Mouse (Mus musculus) ovary, postnatal 10 days (tissue): ENCODE data around the gene Zfp956.
A peak's percentile ranks its signal among the peaks of the same experiment; 100 is the strongest.

ENCODE experiments used
- DNase-seq: peaks from one replicate; pipeline ENCODE4 v3.0.0; 2022; ENCODE audit warnings: low spot score

Zfp956 gene

GRCm38 (mm10) chr6:47953191-47953726, at the start of gene Zfp956:
TSS of gene Zfp956 (plus strand) at chr6:47953390.
- DNase-seq, result peak; percentile 84

GRCm38 (mm10) chr6:47903587-47903986, 49.6 kb upstream of the Zfp956 start:
- DNase-seq, result no peak

GRCm38 (mm10) chr6:47904361-47904760, 48.8 kb upstream of the Zfp956 start:
- no peak for DNase-seq

- DNase-seq, result no peak
Observed at GRCm38 (mm10) chr6:47904917-47905695, 48.1 kb upstream of the Zfp956 start.

- no peak for DNase-seq
Observed at GRCm38 (mm10) chr6:47906326-47906725, 46.9 kb upstream of the Zfp956 start.

GRCm38 (mm10) chr6:47909007-47909406, 44.2 kb upstream of the Zfp956 start:
- DNase-seq, result no peak

- DNase-seq, result no peak
Observed at GRCm38 (mm10) chr6:47911650-47912049, 41.5 kb upstream of the Zfp956 start.

GRCm38 (mm10) chr6:47912991-47913390, 40.2 kb upstream of the Zfp956 start:
- DNase-seq, result no peak

- no peak for DNase-seq
Observed at GRCm38 (mm10) chr6:47917051-47917450, 36.1 kb upstream of the Zfp956 start.

- DNase-seq, result no peak
Observed at GRCm38 (mm10) chr6:47918768-47919274, 34.4 kb upstream of the Zfp956 start.

- no peak for DNase-seq
Observed at GRCm38 (mm10) chr6:47919646-47920446, 33.3 kb upstream of the Zfp956 start.

- DNase-seq, result peak; percentile 72
Observed at GRCm38 (mm10) chr6:47920447-47921340, 32.5 kb upstream of the Zfp956 start, which contains the start of gene Zfp212. TSS of gene Zfp212 (plus strand) at chr6:47920476.

- DNase-seq, result no peak
Observed at GRCm38 (mm10) chr6:47942461-47942860, 10.7 kb upstream of the Zfp956 start.

GRCm38 (mm10) chr6:47943021-47943691, 10.0 kb upstream of the Zfp956 start:
- peak; percentile 32 for DNase-seq

- DNase-seq, result no peak
Observed at GRCm38 (mm10) chr6:47943721-47944120, 9.5 kb upstream of the Zfp956 start.

GRCm38 (mm10) chr6:47947388-47947787, 5.8 kb upstream of the Zfp956 start:
- DNase-seq, result no peak

GRCm38 (mm10) chr6:47954425-47954824, 1.2 kb downstream of the Zfp956 start:
- no peak for DNase-seq

GRCm38 (mm10) chr6:47957816-47958215, 4.6 kb downstream of the Zfp956 start:
- DNase-seq, result no peak

GRCm38 (mm10) chr6:47960685-47961421, 7.7 kb downstream of the Zfp956 start:
- DNase-seq, result no peak

GRCm38 (mm10) chr6:47963051-47963450, 9.9 kb downstream of the Zfp956 start:
- no peak for DNase-seq
